Mouse (Mus musculus): Measurements from ENCODE around the gene Pam. TPM values are rescaled to one million over a fixed set of nuclear protein-coding genes. Genes with fewer than 3 reads are reported as not detected.

Gene Pam
- 6.6 and 6.8 TPM in 2 replicates for total RNA-seq (2015)
- total RNA-seq (2017): 15.4 and 24.4 TPM in 2 replicates

GRCm38 (mm10) chr1:98095246-98095990 lies at the start of gene Pam:
Gene Pam, minus strand, starts transcription at chr1:98095646.
- ATAC-seq (ENCODE audit: poor library complexity, severe bottlenecking): peak; percentile 92

GRCm38 (mm10) chr1:98144845-98145244 lies 49.4 kb upstream of the Pam start:
- ATAC-seq (ENCODE audit: poor library complexity, severe bottlenecking): peak; percentile 63

- peak; percentile 68 for ATAC-seq (ENCODE audit: poor library complexity, severe bottlenecking)
Measured at GRCm38 (mm10) chr1:98131244-98131643, 35.8 kb upstream of the Pam start.

DNA sequence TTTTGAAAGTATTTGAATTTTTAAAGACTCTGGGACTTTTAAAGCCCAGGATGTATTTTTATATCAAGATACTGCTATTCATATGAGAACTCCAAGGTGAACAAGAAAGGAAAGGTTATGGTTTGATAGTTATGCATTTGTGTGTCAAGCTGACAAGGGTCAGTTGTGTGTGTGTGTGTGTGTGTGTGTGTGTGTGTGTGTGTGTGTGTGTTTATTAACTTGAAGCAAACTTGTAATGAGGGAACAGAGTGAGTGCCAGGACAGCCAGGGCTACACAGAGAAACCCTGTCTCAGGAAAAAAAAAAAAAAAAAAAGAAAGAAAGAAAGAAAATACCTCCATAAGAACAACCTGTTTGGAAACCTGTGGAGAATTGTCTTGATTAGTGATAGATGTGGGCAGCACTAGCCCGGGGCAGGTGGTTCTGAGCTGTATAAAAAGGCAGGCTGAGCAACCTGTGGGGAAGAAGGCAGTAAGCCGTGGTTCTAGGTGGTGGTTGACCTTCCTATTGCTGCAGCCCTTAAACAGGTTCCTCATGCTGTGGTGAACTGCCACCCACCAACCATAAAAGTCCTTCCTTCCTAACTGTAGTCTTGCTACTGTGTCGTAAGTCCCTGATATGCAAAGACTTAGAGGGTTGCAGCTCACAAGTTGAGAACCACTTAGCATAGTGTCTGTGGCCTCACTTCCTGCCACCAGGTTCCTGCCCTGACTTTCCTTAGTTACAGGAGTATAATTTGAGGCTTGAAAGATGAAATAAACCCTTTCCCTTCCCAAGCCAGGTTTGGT lies 34.3 kb upstream of the Pam start:
- peak; percentile 87 for ATAC-seq (ENCODE audit: poor library complexity, severe bottlenecking)

DNA sequence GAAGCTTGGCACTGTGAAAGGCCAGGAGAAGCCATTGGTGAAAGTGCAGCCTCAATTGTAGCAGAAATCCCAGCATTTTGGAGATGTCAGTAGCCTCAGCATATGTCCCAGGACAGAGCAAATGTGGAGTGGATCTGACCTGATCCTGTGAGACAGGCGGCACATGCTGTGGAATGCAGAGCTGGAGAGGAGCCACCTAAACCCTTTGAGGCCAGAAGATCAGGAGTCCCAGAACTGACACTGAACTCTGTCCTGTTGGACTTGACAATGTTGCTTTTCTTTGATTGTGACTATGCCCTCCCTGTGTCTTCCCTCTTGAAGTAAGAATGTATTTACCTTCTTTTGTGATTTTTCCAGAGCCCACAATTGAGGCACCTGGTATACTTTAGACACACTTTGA lies 33.7 kb upstream of the Pam start:
- no peak for ATAC-seq (ENCODE audit: poor library complexity, severe bottlenecking)

GRCm38 (mm10) chr1:98128338-98129096 lies 33.1 kb upstream of the Pam start:
- ATAC-seq (ENCODE audit: poor library complexity, severe bottlenecking): no peak

DNA sequence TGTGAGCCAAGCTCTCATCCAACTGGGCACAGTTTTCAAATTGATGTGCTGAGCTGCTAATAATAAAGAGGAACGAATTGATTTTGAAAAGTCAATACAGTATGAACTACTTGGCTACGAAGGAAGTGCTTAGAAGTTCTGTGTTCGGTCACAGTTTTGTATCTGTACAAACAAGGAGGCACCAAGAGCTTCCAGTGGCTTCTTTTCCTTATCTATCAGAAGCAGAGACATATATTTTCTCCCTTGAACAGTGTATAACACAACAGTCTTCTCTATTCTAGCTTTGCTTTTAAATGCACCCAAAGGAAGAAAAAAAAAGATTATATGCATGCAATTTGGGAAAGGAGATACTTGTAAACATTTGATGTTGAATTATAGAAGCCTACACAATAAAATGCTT lies 30.8 kb upstream of the Pam start:
- ATAC-seq (ENCODE audit: poor library complexity, severe bottlenecking): no peak

- ATAC-seq (ENCODE audit: poor library complexity, severe bottlenecking): peak; percentile 73
Measured at GRCm38 (mm10) chr1:98124727-98125126, 29.3 kb upstream of the Pam start.

GRCm38 (mm10) chr1:98119595-98119994 lies 24.1 kb upstream of the Pam start:
- ATAC-seq (ENCODE audit: poor library complexity, severe bottlenecking): no peak

GRCm38 (mm10) chr1:98107599-98107998 lies 12.2 kb upstream of the Pam start:
- ATAC-seq (ENCODE audit: poor library complexity, severe bottlenecking): no peak

GRCm38 (mm10) chr1:98099441-98099840 lies 4.0 kb upstream of the Pam start:
- ATAC-seq (ENCODE audit: poor library complexity, severe bottlenecking): no peak

GRCm38 (mm10) chr1:98097957-98098729 lies 2.7 kb upstream of the Pam start:
- ATAC-seq (ENCODE audit: poor library complexity, severe bottlenecking): no peak

- no peak for ATAC-seq (ENCODE audit: poor library complexity, severe bottlenecking)
Measured at GRCm38 (mm10) chr1:98096396-98096935, 1.0 kb upstream of the Pam start.

DNA sequence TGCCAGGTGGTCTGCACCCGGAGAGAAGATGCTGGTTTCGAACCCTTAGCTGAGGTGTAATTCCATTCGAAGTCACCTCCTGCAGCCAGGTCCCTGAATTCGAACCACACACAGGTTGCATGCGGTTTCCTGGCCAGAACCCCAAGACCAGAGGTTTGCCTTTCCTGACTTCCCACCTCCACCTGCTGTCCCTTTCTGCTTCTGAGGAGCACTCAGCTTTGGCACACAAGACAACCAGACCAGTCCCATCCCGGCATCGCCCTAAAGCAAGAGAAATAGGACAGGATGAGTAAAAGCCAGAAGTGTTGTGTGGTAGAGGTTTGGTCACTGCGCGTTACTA lies 515 bp upstream of the Pam start:
- ATAC-seq (ENCODE audit: poor library complexity, severe bottlenecking): no peak

DNA sequence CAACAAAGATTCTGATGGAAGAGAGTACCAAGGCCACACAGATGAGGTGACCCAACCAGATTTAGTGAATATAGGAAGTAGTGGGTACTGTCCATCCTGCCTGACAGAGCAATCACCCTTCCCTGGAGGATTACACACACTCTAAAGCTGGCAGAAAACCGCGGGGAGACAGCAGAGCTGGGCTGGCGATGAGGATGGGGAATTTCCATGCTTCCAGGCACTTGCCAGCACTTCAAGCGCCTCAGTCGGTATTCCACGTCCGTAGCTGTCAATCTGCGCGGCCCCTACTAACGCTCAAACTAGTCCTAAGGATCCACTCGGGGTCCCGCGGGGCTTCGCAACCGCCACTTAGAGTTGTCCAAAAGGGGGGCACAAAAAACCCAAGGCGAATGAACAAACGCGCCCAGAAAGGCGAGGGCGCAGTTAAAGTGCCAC lies 618 bp downstream of the Pam start:
- ATAC-seq (ENCODE audit: poor library complexity, severe bottlenecking): peak; percentile 41

DNA sequence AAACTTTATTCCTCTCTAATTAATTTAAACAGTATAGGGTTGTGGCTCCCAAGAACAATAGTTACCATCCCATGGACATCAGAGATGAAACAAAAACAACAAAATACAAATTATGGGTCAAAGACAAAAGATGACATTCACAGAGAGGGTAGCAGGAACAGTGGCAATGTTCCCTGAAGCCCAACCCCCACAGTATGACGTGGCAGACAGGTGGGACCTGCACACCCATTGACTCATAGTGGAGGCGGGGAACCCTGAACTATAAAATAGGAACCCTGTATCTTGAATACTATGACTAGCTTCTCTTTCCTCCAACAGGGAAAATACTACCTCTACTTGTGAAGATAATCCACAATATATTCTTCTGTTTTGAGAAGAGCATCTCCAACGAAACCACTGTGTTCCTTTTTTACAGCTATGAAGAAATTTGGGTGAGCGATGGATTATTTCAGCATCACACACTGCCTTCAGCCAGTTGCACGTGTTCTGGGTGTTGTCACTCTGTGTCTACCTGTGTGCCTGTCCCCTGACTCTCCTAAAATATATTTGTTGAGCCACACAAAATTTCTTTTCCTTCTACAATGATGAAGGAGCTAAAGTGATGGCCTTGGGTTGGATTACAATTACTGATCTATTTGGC lies 6.0 kb downstream of the Pam start:
- ATAC-seq (ENCODE audit: poor library complexity, severe bottlenecking): peak; percentile 64

- no peak for ATAC-seq (ENCODE audit: poor library complexity, severe bottlenecking)
Measured at GRCm38 (mm10) chr1:98086456-98086855, 9.0 kb downstream of the Pam start.

- no peak for ATAC-seq (ENCODE audit: poor library complexity, severe bottlenecking)
Measured at GRCm38 (mm10) chr1:98084596-98085274, 10.7 kb downstream of the Pam start.

DNA sequence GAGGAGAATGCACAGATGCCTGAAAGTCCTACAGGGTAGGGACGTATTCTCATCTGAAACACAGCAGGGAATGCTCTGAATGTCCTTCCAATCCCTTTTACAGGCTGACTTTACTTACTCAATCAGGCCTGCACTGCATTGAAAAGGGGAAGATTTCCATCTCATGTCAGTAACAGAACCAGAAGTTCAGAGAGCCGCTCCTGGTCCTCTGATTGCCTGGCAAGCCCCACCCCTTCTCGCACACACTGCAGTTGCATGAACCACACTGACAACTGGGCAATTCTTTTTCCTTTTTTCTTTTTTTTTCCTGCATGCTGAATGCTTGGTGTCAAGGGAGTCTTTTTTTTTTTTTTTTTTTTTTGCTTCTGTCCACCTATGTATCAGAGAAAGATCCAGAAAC lies 11.9 kb downstream of the Pam start:
- ATAC-seq (ENCODE audit: poor library complexity, severe bottlenecking): peak; percentile 73
